Mouse (Mus musculus): ENCODE measurements around the gene Acyp2.

GRCm38 (mm10) chr11:30508178-30508577, 141.2 kb downstream of the Acyp2 start:
- no peak for TF ChIP-seq POLR2A (IDR thresholded peaks at IDR 0.05; ENCODE audit: insufficient read depth, low read depth, low read length)
- no peak for TF ChIP-seq CTCF (IDR thresholded peaks at IDR 0.05)
- TF ChIP-seq EP300 (IDR thresholded peaks at IDR 0.05; ENCODE audit: insufficient read depth, low read depth, low read length) = no peak

All from heart, adult 2 months (tissue).